Mouse (Mus musculus): ENCODE results near the gene Celsr2. TPM values are rescaled to one million over a fixed set of nuclear protein-coding genes. Genes with fewer than 3 reads are reported as not detected.

Gene Celsr2
- polyA plus RNA-seq, 1 experiment from 2014 or later: 20.1 TPM

GRCm38 (mm10) chr3:108342185-108342584 is 73.2 kb downstream of the Celsr2 start:
- ATAC-seq (ENCODE audit: insufficient number of reproducible peaks, low FRiP score, low TSS enrichment, low read depth): peak; percentile 39; the same call in 1 of the 2 replicates
- no peaks in the 10 kb centered on the region for H3K4me1 ChIP-seq
- 44% methylated on average over 7 of the region's 7 CpGs for WGBS
- no peaks in the 10 kb centered on the region for H3K27me3 ChIP-seq
- H3K9ac ChIP-seq: no peak overlapping the region
- peaks cover 60% of the 10 kb centered on the region for H3K36me3 ChIP-seq
- 0 out of 2 replicates have a peak overlapping the region, but pooled peaks have one; percentile 48 for H3K27ac ChIP-seq (replicated peaks)
- H3K4me3 ChIP-seq (replicated peaks): no peak overlapping the region
- H3K4me2 ChIP-seq (replicated peaks): no peak overlapping the region
- no peaks in the 10 kb centered on the region for H3K9me3 ChIP-seq (replicated peaks)

DNA sequence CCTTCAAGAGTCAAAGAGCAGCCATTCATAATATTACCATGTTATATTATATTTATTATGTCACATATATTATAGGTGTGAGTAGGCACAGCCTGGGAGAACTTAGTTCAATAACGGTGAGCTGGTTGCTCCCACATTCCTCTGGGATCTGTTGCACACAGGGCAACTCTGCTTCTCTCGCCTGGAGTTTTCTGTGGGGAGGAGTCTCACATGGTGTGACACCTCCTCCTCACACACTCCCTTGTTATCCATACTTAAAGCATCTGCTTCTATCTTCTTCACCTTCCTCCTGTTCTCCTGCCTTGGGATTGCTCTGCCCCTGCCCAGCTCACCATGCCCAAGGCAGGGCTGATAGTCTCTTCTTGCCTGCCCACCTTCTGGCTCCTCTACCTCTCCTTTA is 74.3 kb downstream of the Celsr2 start:
- Histone ChIP-seq H3K9ac (no peak overlapping the region), H3K9me3 (replicated peaks) (no peaks in the 10 kb centered on the region), H3K4me1 (no peaks in the 10 kb centered on the region), H3K4me3 (replicated peaks) (no peak overlapping the region), H3K27ac (replicated peaks) (no peak overlapping the region), H3K4me2 (replicated peaks) (no peak overlapping the region), H3K27me3 (no peaks in the 10 kb centered on the region), H3K36me3 (peaks cover 57% of the 10 kb centered on the region)
- no peak for ATAC-seq (ENCODE audit: insufficient number of reproducible peaks, low FRiP score, low TSS enrichment, low read depth)
- WGBS: 86% methylated on average over 2 of the region's 2 CpGs

Other genes starting within 250 kb of the Celsr2 start
- gene Amigo1, start 229.2 kb downstream of the Celsr2 start, polyA plus RNA-seq (2015; fragmentation: Nextera tagmentation; extraction: Ambion mirVana): 6.3 and 6.8 TPM in 2 replicates
- 2.8 and 3.0 TPM in 2 replicates for gene Cyb561d1, start 214.3 kb downstream of the Celsr2 start, polyA plus RNA-seq (2015; fragmentation: Nextera tagmentation; extraction: Ambion mirVana)
- 18.4 and 20.4 TPM in 2 replicates for gene Atxn7l2, start 204.6 kb downstream of the Celsr2 start, polyA plus RNA-seq (2015; fragmentation: Nextera tagmentation; extraction: Ambion mirVana)
- 2.7 and 3.3 TPM in 2 replicates for gene Sypl2, start 188.9 kb downstream of the Celsr2 start, polyA plus RNA-seq (2015; fragmentation: Nextera tagmentation; extraction: Ambion mirVana)
- 263 and 265 TPM in 2 replicates for gene Psma5, start 158.6 kb downstream of the Celsr2 start, polyA plus RNA-seq (2015; fragmentation: Nextera tagmentation; extraction: Ambion mirVana)
- gene Sort1, start 131.5 kb downstream of the Celsr2 start, polyA plus RNA-seq (2015; fragmentation: Nextera tagmentation; extraction: Ambion mirVana): 13.4 and 13.9 TPM in 2 replicates
- 0.12 TPM in 1 of 2 replicates, not detected in the other for gene Mybphl, start 50.6 kb downstream of the Celsr2 start, polyA plus RNA-seq (2015; fragmentation: Nextera tagmentation; extraction: Ambion mirVana)
- gene Psrc1, start 31.7 kb downstream of the Celsr2 start, polyA plus RNA-seq (2015; fragmentation: Nextera tagmentation; extraction: Ambion mirVana): 41.7 TPM in 2 replicates
- gene Sars, start 29.7 kb upstream of the Celsr2 start, polyA plus RNA-seq (2015; fragmentation: Nextera tagmentation; extraction: Ambion mirVana): 117 and 120 TPM in 2 replicates
- gene 1700013F07Rik, start 118.6 kb upstream of the Celsr2 start, polyA plus RNA-seq (2015; fragmentation: Nextera tagmentation; extraction: Ambion mirVana): 2.8 and 6.1 TPM in 2 replicates
- 3.3 and 4.1 TPM in 2 replicates for gene 5330417C22Rik, start 121.0 kb upstream of the Celsr2 start, polyA plus RNA-seq (2015; fragmentation: Nextera tagmentation; extraction: Ambion mirVana)
- gene Tmem167b, start 146.9 kb upstream of the Celsr2 start, polyA plus RNA-seq (2015; fragmentation: Nextera tagmentation; extraction: Ambion mirVana): 48.6 and 49.6 TPM in 2 replicates
- 43.1 and 51.3 TPM in 2 replicates for gene Taf13, start 156.1 kb upstream of the Celsr2 start, polyA plus RNA-seq (2015; fragmentation: Nextera tagmentation; extraction: Ambion mirVana)
- 18.0 and 19.9 TPM in 2 replicates for gene Wdr47, start 175.7 kb upstream of the Celsr2 start, polyA plus RNA-seq (2015; fragmentation: Nextera tagmentation; extraction: Ambion mirVana)
- 86.3 and 87.5 TPM in 2 replicates for gene Clcc1, start 238.4 kb upstream of the Celsr2 start, polyA plus RNA-seq (2015; fragmentation: Nextera tagmentation; extraction: Ambion mirVana)

All from embryonic facial prominence, embryonic 15.5 days (tissue).